Mouse (Mus musculus) limb, embryonic 14.5 days (tissue): ENCODE data around the gene Gtpbp1. TPM values are rescaled to one million over a fixed set of nuclear protein-coding genes. Genes with fewer than 3 reads are reported as not detected.

ENCODE experiments used
- ATAC-seq: fragments of 200-750 bp; cut with Nextera tagmentation; 2 replicates; pipeline ENCODE4 v1.8.0; 2017; ENCODE audit warnings: low read depth, moderate number of reproducible peaks, moderate TSS enrichment; ENCODE audit not compliant: low FRiP score
- DNase-seq: peaks from one replicate; pipeline ENCODE4 v3.0.0-alpha.2; 2015; ENCODE audit warnings: low spot score
- H3K27ac ChIP-seq: fragments of 300-500 bp; sonication (generic); replicated peaks from 2 replicates; pipeline ENCODE4 v1.5.1; 2014; ENCODE audit warnings: low read depth, mild to moderate bottlenecking, low read length, moderate library complexity, mixed read lengths
- H3K27me3 ChIP-seq: fragments of 300-500 bp; sonication (generic); 2 replicates; pipeline ENCODE4 v1.6.1; 2014; ENCODE audit warnings: low read length, mixed read lengths; ENCODE audit not compliant: control insufficient read depth, insufficient read depth
- H3K36me3 ChIP-seq: fragments of 300-500 bp; sonication (generic); 2 replicates; pipeline ENCODE4 v1.6.1; 2014; ENCODE audit warnings: mild to moderate bottlenecking, low read length, moderate library complexity, mixed read lengths; ENCODE audit not compliant: control insufficient read depth, insufficient read depth
- H3K4me1 ChIP-seq: fragments of 300-500 bp; sonication (generic); 2 replicates; pipeline ENCODE4 v1.6.1; 2014; ENCODE audit warnings: antibody characterized with exemption, low read length, mixed read lengths; ENCODE audit not compliant: control insufficient read depth, insufficient read depth
- H3K4me2 ChIP-seq: fragments of 300-500 bp; sonication (generic); replicated peaks from 2 replicates; pipeline ENCODE4 v1.6.1; 2014; ENCODE audit warnings: low read depth, mild to moderate bottlenecking, low read length, moderate library complexity; ENCODE audit not compliant: severe bottlenecking
- H3K4me3 ChIP-seq: fragments of 300-500 bp; sonication (generic); replicated peaks from 2 replicates; pipeline ENCODE4 v1.5.1; 2014; ENCODE audit warnings: low read length
- H3K9ac ChIP-seq: fragments of 300-500 bp; sonication (generic); 2 replicates; pipeline ENCODE4 v1.6.1; 2014; ENCODE audit warnings: mild to moderate bottlenecking, low read depth, low read length, moderate library complexity; ENCODE audit not compliant: severe bottlenecking
- H3K9me3 ChIP-seq: fragments of 300-500 bp; sonication (generic); 2 replicates; pipeline ENCODE4 v1.6.1; 2016; ENCODE audit warnings: low read length; ENCODE audit not compliant: control insufficient read depth
- POLR2A ChIP-seq: fragments of 200-500 bp; IDR thresholded peaks from 2 replicates; pipeline ENCODE4 v1.8.0; 2012; ENCODE audit warnings: inconsistent platforms, mild to moderate bottlenecking, moderate library complexity, borderline replicate concordance; ENCODE audit not compliant: insufficient read depth, insufficient read length; ENCODE audit errors: extremely low read depth
- WGBS: fragments of 180-500 bp; shearing (Covaris S2); extraction: QIAGEN DNeasy Blood & Tissue Kit; methylation state at CpG from one replicate; pipeline ENCODE4 v1.1.7; 2014; 5-methylcytosine and 5-hydroxymethylcytosine counted together
- polyA plus RNA-seq, 2 experiments: library from polyadenylated mRNA; depleted of rRNA in 1 of 2; stranded (reverse) in 1 of 2; unstranded in 1 of 2; fragments of >200 nt; fragmentation: Nextera tagmentation in 1 of 2; extraction: Ambion mirVana in 1 of 2; gene quantifications; 2 replicates each; pipeline versions ENCODE4 v1.2.1 to v1.2.3; 2012 to 2014

The Gtpbp1 gene
- polyA plus RNA-seq, 2 experiments, result 32.6 to 39.6 TPM

- Histone ChIP-seq H3K4me1 (no peaks in the 10 kb centered on the region), H3K4me2 (no peak overlapping the region), H3K36me3 (peaks cover 42% of the 10 kb centered on the region), H3K9me3 (no peaks in the 10 kb centered on the region), H3K27ac (no peak overlapping the region), H3K9ac (no peak overlapping the region), H3K27me3 (no peaks in the 10 kb centered on the region), H3K4me3 (no peak overlapping the region)
- no peak for TF ChIP-seq POLR2A
- ATAC-seq (no peak), DNase-seq (no peak)
- WGBS, result 88% methylated on average over 2 of the region's 2 CpGs
Measured at GRCm38 (mm10) chr15:79677936-79678335, 12.7 kb upstream of the Gtpbp1 start.

DNA sequence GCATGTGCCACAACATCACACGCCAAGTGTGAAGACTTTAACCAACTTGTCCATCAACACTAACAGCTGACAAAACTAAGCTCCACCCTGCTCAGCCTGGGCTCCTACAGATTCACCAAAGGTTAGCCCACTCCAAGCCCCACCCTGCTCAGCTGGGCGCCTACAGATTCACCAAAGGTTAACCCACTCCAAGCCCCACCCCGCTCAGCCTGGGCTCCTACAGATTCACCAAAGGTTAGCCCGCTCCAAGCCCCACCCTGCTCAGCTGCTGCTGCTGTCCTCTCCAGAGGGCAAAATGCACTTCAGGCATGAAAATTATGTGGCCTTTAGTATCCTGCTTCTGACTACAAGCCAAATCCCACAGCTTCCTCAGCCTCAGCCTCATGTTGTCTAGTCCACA, 8.7 kb upstream of the Gtpbp1 start:
- Histone ChIP-seq H3K4me2 (no peak overlapping the region), H3K27ac (no peak overlapping the region), H3K9me3 (no peaks in the 10 kb centered on the region), H3K36me3 (peaks cover 4% of the 10 kb centered on the region; the same call in 1 of the 2 replicates), H3K27me3 (no peaks in the 10 kb centered on the region), H3K4me1 (peaks cover 33% of the 10 kb centered on the region), H3K9ac (no peak overlapping the region), H3K4me3 (no peak overlapping the region)
- 85% methylated on average over 4 of the region's 4 CpGs for WGBS
- no peak for ATAC-seq
- DNase-seq, result no peak
- no peak for TF ChIP-seq POLR2A

- 82% methylated on average over 6 of the region's 6 CpGs for WGBS
- no peak for DNase-seq
- ATAC-seq, result no peak
- no peak for TF ChIP-seq POLR2A
- Histone ChIP-seq H3K9ac (no peak overlapping the region), H3K9me3 (no peaks in the 10 kb centered on the region), H3K27ac (no peak overlapping the region), H3K4me3 (no peak overlapping the region), H3K4me2 (no peak overlapping the region), H3K4me1 (peaks cover 33% of the 10 kb centered on the region), H3K27me3 (no peaks in the 10 kb centered on the region), H3K36me3 (0 out of 2 replicates have a peak, but pooled peaks cover 2% of the 10 kb centered on the region)
Measured at GRCm38 (mm10) chr15:79683146-79683545, 7.5 kb upstream of the Gtpbp1 start.

DNA sequence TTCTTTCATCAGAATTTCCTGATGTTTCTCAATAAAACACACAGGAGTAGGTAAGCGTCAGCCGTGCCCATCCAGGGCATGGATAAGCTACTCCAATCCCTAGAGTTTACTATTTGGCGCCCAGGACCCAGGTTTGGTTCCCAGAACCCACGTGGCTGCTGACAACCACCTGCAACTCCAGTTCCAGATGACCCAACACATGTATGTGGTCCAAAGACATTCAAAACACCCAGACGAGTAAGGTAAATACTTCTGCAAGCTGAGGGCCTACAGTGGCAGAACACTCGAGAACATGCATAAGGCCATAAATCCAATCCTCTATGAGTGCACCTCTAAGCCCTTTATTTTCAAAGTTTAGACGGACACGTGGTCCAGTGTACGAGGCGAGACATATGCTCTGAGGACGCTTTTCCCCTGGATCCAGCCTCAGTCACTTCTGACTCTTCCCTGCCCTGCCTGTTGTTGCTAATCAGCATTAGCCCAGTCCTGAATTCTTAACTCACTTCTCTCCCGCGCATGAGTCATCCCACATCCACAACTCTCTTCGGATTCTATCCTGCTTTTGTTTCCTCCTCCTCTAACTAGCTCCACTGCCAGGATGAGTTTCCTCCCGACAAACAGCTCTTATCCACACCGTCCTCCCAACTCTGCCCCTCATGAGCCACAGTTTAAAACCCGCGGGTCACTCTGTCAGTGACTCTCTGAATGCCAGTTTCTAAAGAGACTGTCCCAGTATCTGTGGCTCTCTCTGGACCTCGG, 6.8 kb upstream of the Gtpbp1 start:
- Histone ChIP-seq H3K27ac (no peak overlapping the region), H3K27me3 (no peaks in the 10 kb centered on the region), H3K4me1 (peaks cover 37% of the 10 kb centered on the region), H3K4me2 (peak overlapping the region; percentile 81; the same call in 1 of the 2 replicates), H3K9me3 (no peaks in the 10 kb centered on the region), H3K9ac (peak overlapping the region; percentile 38; the same call in 1 of the 2 replicates), H3K4me3 (peak overlapping the region; percentile 93; the same call in 1 of the 2 replicates), H3K36me3 (0 out of 2 replicates have a peak, but pooled peaks cover 2% of the 10 kb centered on the region)
- WGBS, result 76% methylated on average over 19 of the region's 19 CpGs
- TF ChIP-seq POLR2A, result no peak
- ATAC-seq (no peak), DNase-seq (no peak)

DNA sequence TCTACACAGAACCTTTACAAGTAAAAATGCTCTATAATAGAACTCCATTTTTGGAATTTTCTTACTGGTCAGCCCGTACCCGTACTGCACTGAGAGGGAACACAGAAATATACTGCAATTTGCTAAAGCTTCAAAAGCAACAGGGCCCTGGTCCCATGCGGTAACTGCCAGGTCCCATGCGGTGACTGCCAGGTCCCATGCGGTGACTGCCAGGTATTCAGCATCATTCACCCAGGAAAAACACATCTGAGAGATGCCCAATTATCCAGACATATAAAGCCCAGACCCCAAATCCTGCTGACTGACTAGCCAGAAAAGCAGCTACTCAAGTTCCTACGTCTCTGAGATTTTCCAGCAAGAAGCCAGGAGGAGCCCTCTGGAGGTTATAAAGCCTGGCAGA, 6.0 kb upstream of the Gtpbp1 start:
- Histone ChIP-seq H3K27ac (no peak overlapping the region), H3K4me3 (peak overlapping the region; percentile 93), H3K4me1 (peaks cover 37% of the 10 kb centered on the region), H3K27me3 (no peaks in the 10 kb centered on the region), H3K9ac (peak overlapping the region; percentile 91), H3K36me3 (0 out of 2 replicates have a peak, but pooled peaks cover 2% of the 10 kb centered on the region), H3K4me2 (peak overlapping the region; percentile 81), H3K9me3 (no peaks in the 10 kb centered on the region)
- DNase-seq, result no peak
- WGBS, result 78% methylated on average over 6 of the region's 6 CpGs
- TF ChIP-seq POLR2A, result no peak
- ATAC-seq, result no peak
